Mouse (Mus musculus) intestine, embryonic 14.5 days (tissue): ENCODE results near the gene Bicral. TPM values are rescaled to one million over a fixed set of nuclear protein-coding genes. Genes with fewer than 3 reads are reported as not detected.

ENCODE experiments used
- ATAC-seq: fragments of 200-750 bp; cut with Nextera tagmentation; replicated peaks from 2 replicates; pipeline ENCODE4 v1.8.0; 2017; ENCODE audit warnings: low read depth, moderate number of reproducible peaks, moderate TSS enrichment, moderate library complexity; ENCODE audit not compliant: low FRiP score, low TSS enrichment
- DNase-seq: peaks from one replicate; pipeline ENCODE4 v3.0.0-alpha.2; 2018; ENCODE audit warnings: low spot score
- H3K27ac ChIP-seq: fragments of 300-500 bp; sonication (generic); 2 replicates; pipeline ENCODE4 v1.5.1; 2014; ENCODE audit warnings: low read depth, mild to moderate bottlenecking, control low read depth
- H3K27me3 ChIP-seq: fragments of 300-500 bp; sonication (generic); replicated peaks from 2 replicates; pipeline ENCODE4 v1.6.1; 2014; ENCODE audit warnings: low read length, control low read depth; ENCODE audit not compliant: control insufficient read depth, insufficient read depth
- H3K36me3 ChIP-seq: fragments of 300-500 bp; sonication (generic); 2 replicates; pipeline ENCODE4 v1.6.1; 2014; ENCODE audit warnings: low read length, control low read depth; ENCODE audit not compliant: control insufficient read depth, insufficient read depth
- H3K4me1 ChIP-seq: fragments of 300-500 bp; sonication (generic); replicated peaks from 2 replicates; pipeline ENCODE4 v1.6.1; 2014; ENCODE audit warnings: low read length, control low read depth, mixed read lengths; ENCODE audit not compliant: control insufficient read depth, insufficient read depth
- H3K4me2 ChIP-seq: fragments of 300-500 bp; sonication (generic); 2 replicates; pipeline ENCODE4 v1.6.1; 2014; ENCODE audit warnings: low read length
- H3K4me3 ChIP-seq: fragments of 300-500 bp; sonication (generic); 2 replicates; pipeline ENCODE4 v1.5.1; 2014; ENCODE audit warnings: low read depth, low read length, control low read depth, mixed read lengths
- H3K9ac ChIP-seq: fragments of 300-500 bp; sonication (generic); 2 replicates; pipeline ENCODE4 v1.6.1; 2014; ENCODE audit warnings: mild to moderate bottlenecking, low read length
- H3K9me3 ChIP-seq: fragments of 300-500 bp; sonication (generic); 2 replicates; pipeline ENCODE4 v1.6.1; 2016; ENCODE audit warnings: low read length, control low read depth; ENCODE audit not compliant: control insufficient read depth
- WGBS: fragments of 180-500 bp; shearing (Covaris S2); extraction: QIAGEN DNeasy Blood & Tissue Kit; methylation state at CpG from one replicate; pipeline ENCODE4 v1.1.7; 2014; 5-methylcytosine and 5-hydroxymethylcytosine counted together
- polyA plus RNA-seq: library from polyadenylated mRNA; unstranded; fragments of >200 nt; fragmentation: Nextera tagmentation; extraction: Ambion mirVana; gene quantifications from 2 replicates; pipeline ENCODE4 v1.2.1, GENCODE M21; 2014

Gene Bicral
- 5.5 and 6.6 TPM in 2 replicates for polyA plus RNA-seq

- Histone ChIP-seq H3K4me3 (peak within 1 kb of the TSS; percentile 84), H3K27me3 (no peaks in the 10 kb centered on the region), H3K4me2 (peak within 1 kb of the TSS; percentile 50), H3K27ac (peak within 1 kb of the TSS; percentile 100), H3K9ac (peak within 1 kb of the TSS; percentile 100), H3K9me3 (no peaks in the 10 kb centered on the region), H3K4me1 (peaks cover 25% of the 10 kb centered on the region), H3K36me3 (no peaks in the 10 kb centered on the region)
- ATAC-seq (peak; percentile 57), DNase-seq (peak; percentile 93)
- under 1% methylated on average over 63 of the region's 65 CpGs for WGBS
These were observed at the start of gene Bicral for GRCm38 (mm10) chr17:46857903-46858748. Gene Bicral (minus strand): TSS chr17:46858482.

DNA sequence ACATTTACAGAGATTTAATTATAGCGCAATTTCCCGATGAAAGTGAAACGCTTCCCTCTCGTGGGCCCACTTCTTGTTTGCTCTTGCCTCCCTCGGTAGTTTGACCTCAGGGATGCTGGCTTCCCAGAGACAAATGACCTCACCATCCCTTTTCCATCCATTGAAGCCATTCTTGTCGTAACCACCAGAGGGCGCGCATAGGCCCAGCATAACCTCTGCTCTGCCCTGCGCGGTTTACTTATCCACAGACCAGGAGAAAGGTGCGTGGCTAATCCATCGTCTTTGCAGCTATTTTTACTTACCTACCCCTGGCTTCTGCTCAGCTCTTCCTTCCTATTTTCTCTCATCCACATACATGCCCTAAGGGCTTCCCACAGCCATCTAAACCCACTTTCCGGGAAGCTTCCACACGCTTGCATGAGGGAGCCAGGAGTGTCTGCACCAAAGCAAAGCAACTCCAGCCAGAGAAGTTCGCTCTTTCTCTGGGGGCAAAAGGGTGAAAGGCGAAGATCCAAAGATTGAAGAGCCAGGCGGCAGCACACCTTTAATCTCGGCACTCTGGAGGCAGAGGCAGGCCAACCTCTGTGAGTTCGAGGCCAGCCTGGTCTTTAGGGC, 45.7 kb upstream of the Bicral start:
- no peak overlapping the region for H3K27ac ChIP-seq
- H3K4me3 ChIP-seq = no peak overlapping the region
- H3K9ac ChIP-seq = no peak overlapping the region
- WGBS = 22% methylated on average over 19 of the region's 19 CpGs
- H3K9me3 ChIP-seq = no peaks in the 10 kb centered on the region
- DNase-seq (peak; percentile 92), ATAC-seq (peak; percentile 82)
- no peak overlapping the region for H3K4me2 ChIP-seq
- no peaks in the 10 kb centered on the region for H3K36me3 ChIP-seq
- H3K27me3 ChIP-seq = no peaks in the 10 kb centered on the region
- no peaks in the 10 kb centered on the region for H3K4me1 ChIP-seq

DNA sequence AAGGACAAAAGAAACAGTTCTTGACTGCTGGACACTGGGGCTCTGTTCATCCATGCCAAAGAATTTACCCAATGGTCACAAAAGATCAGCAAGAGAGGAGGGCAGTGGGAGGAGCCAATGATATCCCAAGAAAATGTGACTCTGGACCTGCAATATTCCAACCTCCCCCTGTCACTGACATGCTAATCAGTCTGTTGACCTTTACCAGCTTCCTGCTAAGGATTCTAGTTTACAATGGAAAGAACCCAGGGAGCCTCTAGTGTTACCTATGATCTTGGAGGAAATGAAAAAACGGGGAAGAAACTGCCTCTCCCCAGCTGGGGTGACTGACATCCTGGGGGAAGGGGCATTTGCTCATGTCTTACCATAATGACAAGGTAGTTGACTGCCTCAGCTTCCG, 42.7 kb upstream of the Bicral start:
- Histone ChIP-seq H3K9me3 (no peaks in the 10 kb centered on the region), H3K9ac (no peak overlapping the region), H3K27me3 (no peaks in the 10 kb centered on the region), H3K4me1 (peaks cover 9% of the 10 kb centered on the region; the same call in 1 of the 2 replicates), H3K27ac (no peak overlapping the region), H3K36me3 (no peaks in the 10 kb centered on the region), H3K4me2 (no peak overlapping the region), H3K4me3 (no peak overlapping the region)
- 56% methylated on average over 2 of the region's 2 CpGs for WGBS
- DNase-seq (no peak), ATAC-seq (no peak)

DNA sequence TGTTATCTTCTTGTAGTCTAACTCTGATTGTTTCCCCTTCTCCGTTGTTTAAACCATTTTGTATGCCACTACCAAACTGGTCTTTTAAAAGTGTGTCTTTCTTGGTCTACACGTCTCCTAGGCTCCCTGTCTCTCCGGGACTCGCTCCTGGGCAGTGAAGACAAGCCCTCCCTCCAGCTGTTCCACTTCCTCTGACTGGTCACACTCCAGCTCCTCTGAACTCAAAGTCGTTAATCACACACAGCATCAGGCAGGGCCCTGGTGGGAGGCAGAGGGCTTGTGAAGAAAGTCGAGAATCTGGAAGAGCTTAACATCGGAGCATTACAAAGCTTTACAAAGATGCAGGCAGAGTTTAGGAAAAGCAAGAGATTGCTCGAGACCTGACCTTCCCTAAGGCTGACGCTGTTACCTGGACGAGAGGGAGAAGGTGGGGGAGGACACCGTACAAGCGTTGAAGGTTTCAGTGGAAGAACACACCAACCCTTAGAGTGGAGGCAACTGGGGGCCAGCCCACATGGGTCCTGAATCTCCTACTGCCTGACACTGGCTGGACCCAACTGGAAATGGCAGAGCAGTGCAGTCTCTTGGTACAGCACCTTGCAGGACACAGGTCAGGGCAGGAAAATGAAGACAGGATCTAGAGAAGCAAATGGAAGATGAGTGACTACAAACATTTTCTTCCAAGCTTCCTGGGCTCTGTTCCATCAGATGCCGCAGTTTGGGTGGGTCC, 39.1 kb upstream of the Bicral start:
- Histone ChIP-seq H3K4me2 (no peak overlapping the region; the same call in 1 of the 2 replicates), H3K4me1 (peaks cover 16% of the 10 kb centered on the region), H3K9ac (no peak overlapping the region), H3K27ac (no peak overlapping the region), H3K9me3 (no peaks in the 10 kb centered on the region), H3K27me3 (no peaks in the 10 kb centered on the region), H3K4me3 (no peak overlapping the region), H3K36me3 (peaks cover 6% of the 10 kb centered on the region; the same call in 1 of the 2 replicates)
- no peak for ATAC-seq
- DNase-seq = no peak
- WGBS = 35% methylated on average over 13 of the region's 13 CpGs

DNA sequence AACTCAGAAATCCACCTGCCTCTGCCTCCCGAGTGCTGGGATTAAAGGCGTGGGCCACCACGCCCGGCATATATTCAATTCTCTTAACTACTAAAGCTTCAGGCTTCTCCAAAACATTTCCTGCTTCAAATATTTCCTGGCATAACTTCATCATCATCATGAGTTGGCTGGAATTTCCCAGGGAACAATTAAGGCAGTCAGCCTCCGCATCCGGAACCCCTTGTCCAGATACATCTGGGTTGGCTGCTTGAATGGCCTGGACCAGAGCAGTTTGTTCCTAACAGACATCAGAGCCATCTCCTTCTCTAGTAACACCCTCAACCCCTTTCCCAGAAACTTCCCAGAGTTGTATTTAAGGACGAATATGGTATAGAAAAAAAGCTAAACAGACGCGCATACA, 37.1 kb upstream of the Bicral start:
- WGBS = 92% methylated on average over 9 of the region's 9 CpGs
- peaks cover 27% of the 10 kb centered on the region for H3K4me1 ChIP-seq
- no peaks in the 10 kb centered on the region for H3K9me3 ChIP-seq
- DNase-seq (no peak), ATAC-seq (no peak)
- H3K4me2 ChIP-seq = no peak overlapping the region
- H3K9ac ChIP-seq = no peak overlapping the region
- no peak overlapping the region for H3K4me3 ChIP-seq
- H3K27ac ChIP-seq = no peak overlapping the region
- H3K27me3 ChIP-seq = no peaks in the 10 kb centered on the region
- H3K36me3 ChIP-seq = peaks cover 9% of the 10 kb centered on the region; the same call in 1 of the 2 replicates

GRCm38 (mm10) chr17:46890843-46891594, 32.7 kb upstream of the Bicral start:
- peak overlapping the region; percentile 99 for H3K4me2 ChIP-seq
- peak overlapping the region; percentile 80 for H3K9ac ChIP-seq
- no peaks in the 10 kb centered on the region for H3K27me3 ChIP-seq
- DNase-seq = peak; percentile 62
- peak overlapping the region; percentile 97 for H3K4me3 ChIP-seq
- H3K9me3 ChIP-seq = no peaks in the 10 kb centered on the region
- 2% methylated on average over 64 of the region's 64 CpGs for WGBS
- no peak; the same call in 1 of the 2 replicates for ATAC-seq
- H3K27ac ChIP-seq = peak overlapping the region; percentile 87
- peaks cover 25% of the 10 kb centered on the region for H3K4me1 ChIP-seq
- H3K36me3 ChIP-seq = peaks cover 9% of the 10 kb centered on the region; the same call in 1 of the 2 replicates

- peak within 1 kb of the TSS; percentile 80 for H3K9ac ChIP-seq
These were observed 32.0 kb upstream of the Bicral start, which contains the start of gene Tbcc for GRCm38 (mm10) chr17:46890116-46890815. Gene Tbcc (plus strand): TSS chr17:46890684.

More at GRCm38 (mm10) chr17:46890116-46890815, 32.0 kb upstream of the Bicral start, which contains the start of gene Tbcc:
- peak within 1 kb of the TSS; percentile 97 for H3K27ac ChIP-seq
- no peaks in the 10 kb centered on the region for H3K27me3 ChIP-seq
- peaks cover 9% of the 10 kb centered on the region; the same call in 1 of the 2 replicates for H3K36me3 ChIP-seq
- no peaks in the 10 kb centered on the region for H3K9me3 ChIP-seq
- H3K4me1 ChIP-seq = peaks cover 33% of the 10 kb centered on the region
- peak; percentile 92 for ATAC-seq
- H3K4me2 ChIP-seq = peak within 1 kb of the TSS; percentile 99
- under 1% methylated on average over 40 of the region's 40 CpGs for WGBS
- peak within 1 kb of the TSS; percentile 97 for H3K4me3 ChIP-seq
- DNase-seq = peak; percentile 97
